Mouse (Mus musculus) embryonic facial prominence, embryonic 13.5 days (tissue): ENCODE results near the gene Rcvrn. TPM values are rescaled to one million over a fixed set of nuclear protein-coding genes. Genes with fewer than 3 reads are reported as not detected.

Source experiments
- ATAC-seq: fragments of 200-750 bp; cut with Nextera tagmentation; 2 replicates; pipeline ENCODE4 v1.8.0; 2017; ENCODE audit warnings: low read depth; ENCODE audit not compliant: insufficient number of reproducible peaks, insufficient read depth, low FRiP score, low TSS enrichment
- H3K27ac ChIP-seq: fragments of 300-500 bp; sonication (generic); 2 replicates; pipeline ENCODE4 v1.5.1; 2015; ENCODE audit warnings: moderate library complexity, mild to moderate bottlenecking, inconsistent platforms
- H3K27me3 ChIP-seq: fragments of 300-500 bp; sonication (generic); 2 replicates; pipeline ENCODE4 v1.6.1; 2015; ENCODE audit warnings: mild to moderate bottlenecking, inconsistent platforms
- H3K36me3 ChIP-seq: fragments of 300-500 bp; sonication (generic); 2 replicates; pipeline ENCODE4 v1.6.1; 2015; ENCODE audit warnings: mild to moderate bottlenecking, inconsistent platforms
- H3K4me1 ChIP-seq: fragments of 300-500 bp; sonication (generic); 2 replicates; pipeline ENCODE4 v1.6.1; 2015; ENCODE audit warnings: inconsistent platforms
- H3K4me2 ChIP-seq: fragments of 300-500 bp; sonication (generic); 2 replicates; pipeline ENCODE4 v1.6.1; 2015; ENCODE audit warnings: moderate library complexity, mild to moderate bottlenecking, inconsistent platforms
- H3K4me3 ChIP-seq: fragments of 300-500 bp; sonication (generic); 2 replicates; pipeline ENCODE4 v1.5.1; 2015; ENCODE audit warnings: mild to moderate bottlenecking, inconsistent platforms
- H3K9ac ChIP-seq: fragments of 300-500 bp; sonication (generic); 2 replicates; pipeline ENCODE4 v1.6.1; 2015; ENCODE audit warnings: mild to moderate bottlenecking, inconsistent platforms
- H3K9me3 ChIP-seq: fragments of 300-500 bp; sonication (generic); 2 replicates; pipeline ENCODE4 v1.6.1; 2016; ENCODE audit warnings: inconsistent platforms
- WGBS: fragments of 180-500 bp; shearing (Covaris S2); methylation state at CpG from one replicate; pipeline ENCODE4 v1.1.7; 2015; ENCODE audit warnings: mixed read lengths; 5-methylcytosine and 5-hydroxymethylcytosine counted together
- polyA plus RNA-seq: library from polyadenylated mRNA; unstranded; fragments of >200 nt; fragmentation: Nextera tagmentation; extraction: Ambion mirVana; gene quantifications from 2 replicates; pipeline ENCODE4 v1.2.1, GENCODE M21; 2015

The Rcvrn gene
- polyA plus RNA-seq, 1 experiment from 2014 or later: not detected

DNA sequence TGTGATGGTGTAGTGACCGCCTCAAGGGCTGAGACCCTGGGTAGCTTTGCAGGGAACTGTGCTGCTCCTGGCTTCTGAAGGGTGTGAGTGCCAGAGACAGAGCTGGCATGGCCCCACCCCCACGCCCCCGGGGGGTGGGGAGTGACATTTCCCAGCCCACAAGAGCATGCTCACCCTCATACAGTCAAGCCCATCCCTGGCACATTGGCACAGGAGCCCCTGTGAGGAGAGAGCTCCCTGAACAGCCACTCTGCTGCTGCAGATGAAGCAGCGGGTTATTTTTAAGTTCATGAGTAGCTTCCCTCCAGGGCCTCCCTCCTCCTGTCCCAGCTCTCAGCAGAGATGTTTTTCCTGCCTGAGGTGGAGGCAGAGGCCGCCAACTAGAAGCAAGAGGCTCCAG is 23.0 kb upstream of the Rcvrn start:
- no peak overlapping the region for H3K4me3 ChIP-seq
- WGBS: 71% methylated on average over 5 of the region's 5 CpGs
- H3K27ac ChIP-seq: no peak overlapping the region
- H3K36me3 ChIP-seq: no peaks in the 10 kb centered on the region
- no peak overlapping the region for H3K9ac ChIP-seq
- no peaks in the 10 kb centered on the region for H3K9me3 ChIP-seq
- H3K27me3 ChIP-seq: no peaks in the 10 kb centered on the region
- no peak overlapping the region for H3K4me2 ChIP-seq
- ATAC-seq: no peak
- H3K4me1 ChIP-seq: peaks cover 8% of the 10 kb centered on the region

DNA sequence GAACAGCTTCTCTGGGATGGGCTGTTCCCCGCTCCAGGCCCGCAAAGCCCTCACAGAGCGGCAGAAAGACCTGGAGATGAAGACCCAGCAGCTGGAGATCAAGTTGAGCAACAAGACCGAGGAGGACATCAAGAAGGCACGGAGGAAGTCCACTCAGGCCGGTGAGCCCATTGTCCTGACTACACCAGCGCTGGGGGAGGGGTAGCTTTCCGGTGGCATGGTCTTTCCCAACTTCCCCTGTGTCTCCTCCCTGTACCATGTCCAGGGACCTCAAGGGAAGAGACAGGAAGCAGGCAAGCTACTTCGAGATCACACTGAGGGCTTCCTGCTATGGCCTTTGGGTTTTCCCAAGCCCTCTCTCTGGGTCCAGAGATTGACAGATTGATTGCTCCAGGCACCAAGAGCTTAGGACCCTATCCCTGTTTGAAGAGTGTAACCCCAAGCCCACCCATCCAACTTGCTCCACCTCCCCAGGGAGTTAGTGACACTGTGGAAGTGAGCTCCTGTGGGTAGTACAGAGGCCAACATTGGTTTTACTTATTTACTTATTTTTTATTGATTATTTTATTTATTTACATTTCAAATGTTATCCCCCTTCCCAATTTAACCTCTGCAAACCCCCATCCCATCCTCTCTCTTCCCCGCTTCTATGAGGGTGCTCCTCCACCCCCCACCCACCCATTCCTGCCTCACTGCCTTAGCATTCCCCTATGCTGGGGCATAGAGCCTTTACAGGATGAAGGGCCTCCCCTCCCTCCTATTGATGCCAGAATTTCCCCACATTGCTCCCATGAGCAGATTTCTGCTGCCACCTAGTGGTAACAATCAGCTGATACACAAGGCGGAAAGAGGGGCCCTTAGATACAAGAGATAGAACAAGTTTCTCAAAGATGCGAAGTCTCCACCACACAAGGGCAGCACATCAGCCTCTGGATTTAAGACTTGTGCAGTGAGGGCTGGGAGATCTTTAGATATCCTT is 19.3 kb upstream of the Rcvrn start:
- Histone ChIP-seq H3K9ac (no peak overlapping the region), H3K27me3 (no peaks in the 10 kb centered on the region)
- peak; percentile 52; the same call in 1 of the 2 replicates for ATAC-seq

DNA sequence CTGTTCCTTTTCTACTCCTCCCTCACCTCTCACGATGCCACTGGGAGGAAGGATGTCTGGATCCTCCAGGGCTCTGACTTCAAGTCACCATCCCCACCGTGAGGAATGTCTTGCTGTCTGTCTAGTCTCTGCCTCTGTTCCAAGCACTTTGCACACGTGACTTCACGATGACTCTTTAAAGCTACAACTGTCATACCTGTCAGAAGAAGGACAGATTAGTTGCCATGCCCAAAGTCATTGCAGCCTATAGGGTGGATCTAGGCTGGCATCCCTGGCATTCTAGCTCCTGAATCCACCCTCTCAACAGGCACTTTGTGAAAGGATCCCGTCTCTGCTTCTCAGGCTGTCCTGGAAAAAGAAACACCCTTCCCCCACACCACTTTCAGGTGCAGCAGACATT is 15.8 kb upstream of the Rcvrn start:
- no peak overlapping the region for H3K9ac ChIP-seq
- no peaks in the 10 kb centered on the region for H3K4me1 ChIP-seq
- no peak overlapping the region for H3K4me3 ChIP-seq
- no peak overlapping the region for H3K27ac ChIP-seq
- no peak for ATAC-seq
- no peak overlapping the region for H3K4me2 ChIP-seq
- H3K36me3 ChIP-seq: no peaks in the 10 kb centered on the region
- WGBS: 72% methylated on average over 5 of the region's 5 CpGs
- no peaks in the 10 kb centered on the region for H3K27me3 ChIP-seq
- H3K9me3 ChIP-seq: no peaks in the 10 kb centered on the region

More for the DNA sequence above, 19.3 kb upstream of the Rcvrn start:
- Histone ChIP-seq H3K4me1 (no peaks in the 10 kb centered on the region), H3K27ac (no peak overlapping the region), H3K9me3 (no peaks in the 10 kb centered on the region), H3K36me3 (no peaks in the 10 kb centered on the region), H3K4me2 (no peak overlapping the region), H3K4me3 (no peak overlapping the region)
- WGBS: 57% methylated on average over 12 of the region's 12 CpGs

DNA sequence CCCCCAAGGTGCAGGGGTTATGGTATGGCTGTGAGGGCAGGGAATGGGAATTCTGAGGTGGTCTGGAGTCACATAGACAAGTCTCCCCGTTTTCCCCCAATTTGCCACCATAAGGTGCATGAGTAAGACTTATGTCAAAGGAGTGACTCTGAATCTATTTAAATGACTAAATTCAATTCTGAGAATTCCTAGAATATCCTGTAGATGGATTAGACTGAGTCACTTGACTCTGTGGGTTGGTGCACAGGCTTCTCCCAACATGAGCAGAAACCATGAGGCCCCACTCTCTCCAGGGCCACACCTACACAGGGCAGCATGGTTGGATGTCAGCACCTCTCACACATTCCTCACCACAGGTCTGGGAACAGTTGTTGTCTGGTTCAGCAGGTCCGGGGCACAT is 15.2 kb upstream of the Rcvrn start:
- no peak for ATAC-seq
- Histone ChIP-seq H3K36me3 (no peaks in the 10 kb centered on the region), H3K9ac (no peak overlapping the region), H3K4me3 (no peak overlapping the region), H3K4me2 (no peak overlapping the region), H3K9me3 (no peaks in the 10 kb centered on the region), H3K27ac (no peak overlapping the region), H3K4me1 (no peaks in the 10 kb centered on the region), H3K27me3 (no peaks in the 10 kb centered on the region)
- WGBS: 82% methylated on average over 2 of the region's 2 CpGs

DNA sequence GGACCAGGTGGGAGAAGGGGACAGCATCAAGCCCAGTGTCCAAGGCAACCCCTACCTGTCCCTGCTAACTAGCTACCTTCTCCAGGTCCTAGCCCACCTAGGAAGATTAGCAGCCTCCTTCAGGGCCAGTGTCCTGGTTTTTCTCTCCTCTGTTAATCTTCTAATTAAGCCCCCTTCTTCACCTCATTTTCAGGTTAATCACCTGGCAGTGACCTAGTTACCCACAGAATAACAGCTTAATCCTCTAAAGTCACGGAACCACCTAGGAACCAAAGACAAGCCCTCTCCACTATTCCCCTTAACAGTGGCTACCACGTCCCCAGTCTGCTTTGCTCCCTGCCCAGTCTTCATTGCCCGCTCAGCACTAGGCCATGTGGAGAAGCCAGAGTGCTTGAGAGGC is 13.3 kb upstream of the Rcvrn start:
- H3K9ac ChIP-seq: no peak overlapping the region

DNA sequence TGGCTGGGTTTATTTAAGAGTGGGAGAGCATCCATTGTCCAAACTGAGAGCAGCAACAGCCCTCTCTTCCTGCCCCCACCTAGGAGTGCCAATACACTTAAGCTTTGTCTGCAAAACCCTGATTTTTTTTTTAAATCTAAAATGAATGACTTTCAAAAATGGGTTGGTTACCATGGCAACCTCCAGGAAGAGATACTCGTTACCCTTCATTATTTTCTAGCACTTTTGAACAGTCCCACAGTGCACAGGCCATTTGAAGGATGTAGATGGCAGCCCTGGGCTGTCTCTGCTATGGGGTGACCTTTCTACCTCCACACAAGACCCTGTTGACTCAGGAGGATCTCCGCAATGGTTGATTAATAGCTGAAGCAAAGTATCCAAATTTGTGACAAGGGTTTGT is 9.0 kb upstream of the Rcvrn start:
- WGBS: 81% methylated on average over 2 of the region's 2 CpGs
- H3K27ac ChIP-seq: no peak overlapping the region
- H3K27me3 ChIP-seq: no peaks in the 10 kb centered on the region
- H3K36me3 ChIP-seq: no peaks in the 10 kb centered on the region
- no peak for ATAC-seq
- H3K4me1 ChIP-seq: no peaks in the 10 kb centered on the region
- H3K9ac ChIP-seq: no peak overlapping the region
- no peak overlapping the region for H3K4me3 ChIP-seq
- H3K4me2 ChIP-seq: no peak overlapping the region
- no peaks in the 10 kb centered on the region for H3K9me3 ChIP-seq

More for the DNA sequence above, 13.3 kb upstream of the Rcvrn start:
- no peak for ATAC-seq
- WGBS: 82% methylated on average over 3 of the region's 3 CpGs
- Histone ChIP-seq H3K27ac (no peak overlapping the region), H3K4me2 (no peak overlapping the region), H3K9me3 (no peaks in the 10 kb centered on the region), H3K36me3 (no peaks in the 10 kb centered on the region), H3K4me3 (no peak overlapping the region), H3K4me1 (no peaks in the 10 kb centered on the region), H3K27me3 (no peaks in the 10 kb centered on the region)

DNA sequence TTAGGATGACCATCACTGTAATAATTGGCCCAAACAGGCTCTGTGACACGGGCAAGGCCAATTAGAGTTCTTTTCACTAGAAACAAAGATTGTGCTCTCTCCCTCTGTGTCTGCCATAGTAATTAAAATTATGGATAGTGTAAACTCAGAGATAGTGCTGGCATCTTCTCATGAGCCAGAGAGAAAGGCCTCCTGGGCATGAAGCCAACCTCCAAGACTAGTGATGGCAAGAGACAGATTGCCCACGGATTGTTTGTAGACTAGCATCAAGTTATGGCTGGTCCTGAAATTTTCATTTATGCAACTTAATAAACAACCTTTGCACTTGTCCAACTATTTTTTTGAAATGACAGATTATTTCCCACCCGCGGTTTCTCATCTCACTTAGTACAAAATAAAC is 17.9 kb downstream of the Rcvrn start:
- Histone ChIP-seq H3K9ac (no peak overlapping the region), H3K27ac (no peak overlapping the region), H3K4me1 (no peaks in the 10 kb centered on the region), H3K36me3 (no peaks in the 10 kb centered on the region), H3K4me2 (no peak overlapping the region), H3K4me3 (no peak overlapping the region), H3K9me3 (no peaks in the 10 kb centered on the region), H3K27me3 (no peaks in the 10 kb centered on the region)
- ATAC-seq: no peak
- WGBS: 87% methylated on average over 4 of the region's 4 CpGs

DNA sequence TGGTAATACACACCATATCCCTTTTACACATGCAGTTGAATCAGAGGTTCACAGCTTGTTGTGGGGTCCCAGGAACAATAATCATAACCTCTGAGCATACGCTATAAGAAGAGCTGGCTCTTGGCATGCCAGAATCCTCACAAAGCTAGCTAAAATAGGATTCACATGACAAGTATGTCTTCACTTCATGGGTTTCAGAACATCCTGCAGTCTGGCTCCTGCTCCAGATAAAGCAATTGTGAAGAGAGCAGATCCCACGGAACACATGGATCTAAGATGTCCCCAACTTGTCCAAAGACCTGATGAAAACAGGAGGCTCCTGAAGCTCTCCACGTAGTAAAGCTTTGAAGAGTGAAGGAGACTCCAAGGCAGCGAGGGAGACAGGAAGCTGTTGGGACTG is 20.3 kb downstream of the Rcvrn start:
- Histone ChIP-seq H3K27me3 (no peaks in the 10 kb centered on the region), H3K36me3 (no peaks in the 10 kb centered on the region)

DNA sequence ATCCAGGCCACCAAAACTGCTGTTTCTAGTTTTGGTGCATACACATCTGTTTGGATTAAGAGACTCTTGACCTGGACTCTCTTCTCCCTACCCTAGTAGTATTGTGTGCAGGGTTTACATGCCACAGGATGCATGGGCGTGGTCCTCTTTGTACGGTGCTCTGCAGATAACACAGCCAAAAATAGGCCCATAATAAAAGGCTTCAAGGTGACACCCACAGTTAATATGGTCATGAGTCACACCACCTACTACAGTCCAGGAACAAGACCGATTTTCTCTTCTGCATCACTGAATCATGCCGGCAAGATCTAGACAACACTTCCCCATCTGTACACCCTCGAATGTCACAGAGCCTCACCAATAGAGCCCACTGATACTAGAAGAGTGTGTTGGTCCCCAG is 26.4 kb downstream of the Rcvrn start:
- WGBS: 92% methylated on average over 5 of the region's 5 CpGs
- Histone ChIP-seq H3K9me3 (no peaks in the 10 kb centered on the region), H3K27ac (no peak overlapping the region), H3K9ac (no peak overlapping the region), H3K4me2 (no peak overlapping the region), H3K4me3 (no peak overlapping the region), H3K4me1 (no peaks in the 10 kb centered on the region), H3K36me3 (no peaks in the 10 kb centered on the region), H3K27me3 (no peaks in the 10 kb centered on the region)
- ATAC-seq: no peak

More for the DNA sequence above, 20.3 kb downstream of the Rcvrn start:
- Histone ChIP-seq H3K9me3 (no peaks in the 10 kb centered on the region), H3K4me2 (no peak overlapping the region), H3K4me3 (no peak overlapping the region), H3K9ac (no peak overlapping the region), H3K27ac (no peak overlapping the region), H3K4me1 (no peaks in the 10 kb centered on the region)
- no peak for ATAC-seq
- 85% methylated on average over 4 of the region's 4 CpGs for WGBS

DNA sequence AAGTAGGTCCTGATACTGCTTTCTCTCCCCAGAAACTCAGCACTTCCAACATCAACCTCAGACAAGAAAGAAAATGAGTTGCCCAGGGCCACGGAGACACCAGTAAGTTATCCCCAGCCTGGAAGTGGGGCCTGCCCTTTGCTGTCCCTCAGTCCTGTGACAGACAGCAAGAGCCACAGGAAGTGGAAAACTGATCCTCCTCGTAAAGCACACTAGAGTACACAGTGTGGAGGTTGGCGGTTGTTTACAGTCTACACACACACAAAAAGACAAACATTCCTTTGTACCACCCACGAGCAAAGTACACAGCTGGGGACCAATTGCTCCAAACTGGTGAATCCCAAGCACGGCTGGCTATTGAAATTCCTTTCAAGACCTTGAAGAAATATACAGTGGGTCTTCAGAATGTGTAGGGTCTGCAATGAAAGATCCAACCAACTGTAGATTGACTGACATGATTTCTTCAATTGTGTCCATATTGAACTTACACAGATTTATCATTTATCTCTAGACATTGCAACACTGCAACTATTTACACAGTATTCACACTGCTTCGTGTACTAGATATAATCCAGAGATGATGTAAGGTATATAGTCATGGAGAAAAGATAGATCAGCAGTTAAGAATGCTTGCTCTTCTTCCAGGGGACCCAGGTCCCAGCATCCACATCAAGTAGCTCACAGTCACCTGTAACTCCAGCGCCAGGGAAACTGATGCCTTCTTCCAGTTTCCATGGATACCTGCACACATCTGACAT is 27.5 kb downstream of the Rcvrn start:
- Histone ChIP-seq H3K36me3 (no peaks in the 10 kb centered on the region), H3K27ac (no peak overlapping the region), H3K27me3 (no peaks in the 10 kb centered on the region), H3K9ac (no peak overlapping the region), H3K9me3 (no peaks in the 10 kb centered on the region), H3K4me3 (no peak overlapping the region), H3K4me1 (peaks cover 6% of the 10 kb centered on the region; the same call in 1 of the 2 replicates), H3K4me2 (no peak overlapping the region)
- ATAC-seq: no peak
- WGBS: 42% methylated on average over 7 of the region's 7 CpGs

DNA sequence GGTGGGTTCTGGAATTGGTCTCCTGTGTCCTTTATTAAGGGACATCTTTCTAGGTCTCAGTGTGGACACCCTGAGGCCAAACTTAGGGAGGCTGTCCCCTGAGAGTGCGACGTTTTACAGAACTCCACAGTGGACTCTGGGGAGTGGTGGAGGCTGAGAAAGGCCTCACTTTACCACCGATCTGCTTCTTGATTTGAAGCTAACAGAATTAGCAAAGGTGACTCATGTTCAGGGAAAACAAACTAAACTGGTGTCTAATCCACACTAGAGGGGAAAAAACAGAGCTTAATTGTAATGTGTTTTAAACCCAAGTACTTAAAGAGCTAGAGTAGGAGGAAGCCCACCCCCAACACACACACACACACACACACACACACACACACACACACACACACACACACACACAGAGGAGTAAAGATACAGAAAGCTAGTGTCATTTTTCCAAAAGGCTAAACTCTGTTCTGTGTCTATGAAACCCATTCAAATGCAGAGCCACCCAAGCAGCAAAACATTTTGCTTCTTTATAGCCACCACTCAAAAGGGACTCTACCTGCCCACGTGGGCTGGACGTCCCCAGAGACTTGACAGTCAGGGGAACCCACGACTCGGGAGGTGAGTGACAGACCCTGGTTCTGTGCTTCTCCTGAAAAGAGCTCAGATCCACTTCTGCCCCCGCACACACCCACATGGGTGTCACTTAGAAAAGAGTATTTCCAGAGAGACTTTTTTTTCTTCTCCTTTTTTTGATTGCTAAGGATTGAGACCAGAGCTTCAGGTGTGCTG is 28.3 kb downstream of the Rcvrn start:
- no peak overlapping the region for H3K4me2 ChIP-seq
- no peak overlapping the region for H3K27ac ChIP-seq
- peaks cover 6% of the 10 kb centered on the region; the same call in 1 of the 2 replicates for H3K4me1 ChIP-seq
- H3K36me3 ChIP-seq: no peaks in the 10 kb centered on the region
- no peak for ATAC-seq
- WGBS: 67% methylated on average over 8 of the region's 8 CpGs
- no peak overlapping the region for H3K9ac ChIP-seq
- H3K4me3 ChIP-seq: no peak overlapping the region
- no peaks in the 10 kb centered on the region for H3K9me3 ChIP-seq
- H3K27me3 ChIP-seq: no peaks in the 10 kb centered on the region
